Mouse (Mus musculus): ENCODE measurements around the gene Asic4.
A peak's percentile ranks its signal among the peaks of the same experiment; 100 is the strongest.

Gene Asic4

DNA sequence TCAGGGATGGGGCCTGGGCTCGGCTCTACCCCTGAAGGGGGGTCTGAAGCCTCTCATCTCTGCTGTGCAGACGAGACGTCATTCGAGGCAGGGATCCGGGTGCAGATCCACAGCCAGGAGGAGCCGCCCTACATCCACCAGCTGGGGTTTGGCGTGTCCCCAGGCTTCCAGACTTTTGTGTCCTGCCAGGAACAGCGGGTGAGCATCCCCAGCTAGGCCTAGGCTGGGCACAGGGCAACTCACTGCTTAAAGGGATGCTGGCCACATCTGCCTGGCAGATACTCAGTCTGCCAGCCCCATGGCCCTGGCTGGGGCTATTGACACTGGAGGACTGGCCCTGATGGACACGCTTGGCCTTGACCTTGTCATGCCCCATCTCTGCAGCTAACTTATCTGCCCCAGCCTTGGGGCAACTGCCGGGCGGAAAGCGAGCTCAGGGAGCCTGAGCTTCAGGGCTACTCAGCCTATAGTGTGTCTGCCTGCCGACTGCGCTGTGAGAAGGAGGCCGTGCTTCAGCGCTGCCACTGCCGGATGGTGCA lies 19.1 kb downstream of the Asic4 start:
- DNase-seq, result no peak

DNA sequence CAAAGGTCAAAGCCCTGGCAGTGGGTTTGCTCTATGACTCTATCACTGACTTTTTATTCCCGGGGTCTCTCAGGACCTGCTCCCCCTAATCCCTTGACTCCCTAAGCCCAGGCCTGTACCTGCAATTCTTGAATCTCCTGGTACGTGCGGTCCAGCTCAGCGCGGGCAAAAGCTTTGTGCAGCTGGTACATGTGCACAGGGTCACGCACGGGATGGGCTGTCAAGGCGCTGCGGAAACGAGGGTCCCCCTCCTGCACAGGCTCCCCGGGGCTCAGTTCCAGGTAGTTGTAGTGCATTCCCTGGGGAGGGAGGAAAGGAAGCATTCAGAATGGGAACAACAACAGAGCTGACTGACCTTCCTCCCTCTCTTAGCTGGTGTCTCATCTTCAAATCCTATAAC lies 26.2 kb downstream of the Asic4 start:
- no peak for DNase-seq

DNA sequence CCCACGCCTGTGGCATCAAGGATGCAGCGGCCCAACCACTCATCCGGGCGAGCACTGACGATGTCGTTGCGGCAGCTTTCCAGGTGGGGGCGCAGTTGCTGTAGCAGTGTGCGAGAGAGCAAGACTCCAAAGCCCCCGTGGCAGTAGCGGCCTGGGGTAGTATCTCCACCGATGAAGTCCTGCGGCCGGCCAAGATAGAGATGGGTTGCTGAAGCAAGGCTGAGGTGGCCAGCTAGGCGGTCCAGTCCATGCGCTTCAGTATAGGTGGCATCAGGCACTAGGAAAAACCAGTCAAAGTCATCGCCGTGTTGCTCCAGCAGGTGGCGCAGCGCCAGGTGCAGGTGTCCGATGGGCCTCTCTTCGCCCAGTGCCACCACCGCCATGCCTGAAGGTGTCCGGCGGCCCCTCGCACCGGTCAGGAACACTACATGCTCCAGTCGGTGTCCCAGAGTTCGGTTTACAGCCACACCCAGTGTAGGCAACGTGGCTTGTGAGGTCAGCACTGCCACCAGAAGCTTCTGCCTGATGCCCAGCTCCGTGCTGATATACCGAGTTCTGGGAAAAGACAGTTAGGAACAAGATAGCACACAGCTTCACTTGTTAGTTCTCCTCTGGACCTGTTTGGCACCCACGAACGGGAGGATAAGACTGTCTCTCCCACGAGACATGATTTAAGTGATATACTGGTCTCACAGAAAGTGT lies 27.2 kb downstream of the Asic4 start:
- DNase-seq, result peak; percentile 75 to 91

DNA sequence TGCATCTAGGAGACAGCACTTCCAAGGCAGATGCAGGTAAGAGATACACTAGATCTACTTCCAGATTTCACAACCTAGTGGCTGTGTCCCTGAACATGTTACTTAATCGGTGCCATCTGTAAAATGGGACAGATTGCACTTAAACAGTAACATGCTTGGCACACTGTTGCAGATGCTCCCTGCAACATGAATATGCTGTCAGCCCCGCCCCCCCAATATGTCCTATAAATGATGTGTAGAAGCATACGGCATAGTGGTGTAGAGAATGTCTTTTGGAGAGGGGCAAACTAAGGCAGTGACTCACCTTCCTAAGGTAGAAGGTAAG lies 27.7 kb downstream of the Asic4 start:
- no peak for DNase-seq

DNA sequence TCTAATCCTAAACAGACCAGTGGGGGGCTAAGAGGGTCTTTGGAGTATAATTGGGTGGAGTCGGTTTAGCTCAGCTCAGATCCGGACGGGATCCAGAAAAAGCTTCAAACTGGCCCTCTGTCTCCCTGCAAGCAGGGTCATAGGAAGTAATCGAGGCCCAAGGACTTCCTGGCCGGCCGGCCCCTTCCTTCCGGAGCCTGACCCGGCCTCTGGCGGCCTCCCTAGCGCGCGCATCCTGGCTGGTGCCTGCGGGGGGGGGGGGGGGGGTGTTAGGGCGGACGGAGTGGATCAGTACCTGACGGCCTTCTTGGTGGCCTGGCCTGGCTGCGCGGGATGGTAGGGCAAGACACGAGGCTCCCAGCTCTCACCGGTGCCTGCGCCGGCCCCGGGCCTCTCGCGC lies 28.3 kb downstream of the Asic4 start:
- peak; percentile 45 to 48 for DNase-seq

DNA sequence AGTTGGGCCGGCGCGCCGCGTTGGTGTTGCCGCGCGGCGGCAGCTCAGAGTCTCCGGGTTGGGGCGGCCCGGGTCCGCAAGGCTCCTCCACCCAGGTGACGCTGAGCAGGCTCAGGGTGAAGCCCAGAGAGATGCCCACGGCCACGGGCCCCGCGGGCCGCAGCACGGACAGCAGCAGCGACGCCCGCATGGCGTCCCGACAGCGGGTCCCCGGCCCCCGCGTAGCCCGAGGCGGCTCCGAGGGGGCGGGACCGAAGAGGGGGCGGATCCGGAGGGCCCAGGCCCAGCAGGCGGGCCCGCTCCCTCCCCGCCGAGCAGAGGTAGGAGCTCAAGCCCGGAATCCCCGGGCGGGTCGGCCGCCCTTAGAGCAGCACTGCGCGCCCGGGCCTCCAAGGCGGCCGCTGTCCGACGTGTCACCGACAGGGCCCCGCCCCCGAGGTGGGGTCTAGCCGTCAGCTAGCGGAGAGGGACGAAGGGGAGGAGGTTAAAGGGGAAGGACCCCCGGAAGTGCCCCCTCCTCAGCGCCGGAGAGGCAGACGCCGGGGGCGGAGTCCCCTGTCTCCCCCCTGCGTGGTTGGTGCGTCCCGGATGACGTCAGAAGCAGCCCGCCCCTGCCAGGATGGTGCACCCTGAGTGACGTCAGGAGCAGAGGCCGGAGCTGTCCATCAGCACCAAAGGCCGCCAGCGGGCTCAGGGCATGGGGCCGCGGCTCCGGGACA lies 28.8 kb downstream of the Asic4 start, which contains the start of the genes Chpf and Tmem198:
Gene Chpf (minus strand): TSS at position 392 of the 719 bp plus-strand sequence.
Gene Tmem198 (plus strand): TSS at position 617 of the 719 bp plus-strand sequence.
- DNase-seq, result peak; percentile 95 to 97

DNA sequence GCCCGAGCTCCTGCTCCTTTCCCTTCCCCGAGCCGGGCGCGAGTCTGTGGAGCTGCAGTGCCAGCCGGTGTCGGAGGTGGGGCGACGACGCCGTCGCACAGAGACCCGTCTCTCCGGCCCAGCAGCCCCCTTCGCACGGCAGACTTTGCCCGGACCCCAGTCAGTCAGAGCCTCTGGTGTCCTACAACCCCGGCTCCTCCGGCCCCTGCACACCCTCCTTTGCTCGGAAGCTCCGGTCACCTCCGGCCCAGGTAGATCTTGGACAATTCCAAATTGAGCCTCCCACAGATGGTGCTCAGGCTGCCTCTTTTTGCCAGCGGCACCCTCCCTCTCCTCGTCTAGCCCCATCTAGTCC lies 29.4 kb downstream of the Asic4 start:
- no peak for DNase-seq

DNA sequence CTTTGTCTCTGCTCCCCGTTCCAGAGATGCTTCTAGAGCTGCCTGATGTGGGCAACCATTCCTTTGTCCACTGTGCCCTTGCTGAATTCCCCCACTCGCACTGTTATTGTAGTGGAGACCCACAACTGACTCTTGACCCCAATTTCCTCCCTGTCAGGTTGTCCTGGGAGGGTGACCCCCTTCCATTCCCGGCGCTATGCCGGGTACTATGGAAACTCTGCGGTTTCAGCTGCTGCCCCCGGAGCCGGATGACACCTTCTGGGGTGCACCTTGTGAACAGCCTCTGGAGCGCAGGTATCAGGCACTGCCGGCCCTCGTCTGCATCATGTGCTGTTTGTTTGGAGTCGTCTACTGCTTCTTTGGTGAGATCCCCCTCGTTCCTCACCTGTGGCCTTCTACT lies 29.8 kb downstream of the Asic4 start:
- no peak for DNase-seq

DNA sequence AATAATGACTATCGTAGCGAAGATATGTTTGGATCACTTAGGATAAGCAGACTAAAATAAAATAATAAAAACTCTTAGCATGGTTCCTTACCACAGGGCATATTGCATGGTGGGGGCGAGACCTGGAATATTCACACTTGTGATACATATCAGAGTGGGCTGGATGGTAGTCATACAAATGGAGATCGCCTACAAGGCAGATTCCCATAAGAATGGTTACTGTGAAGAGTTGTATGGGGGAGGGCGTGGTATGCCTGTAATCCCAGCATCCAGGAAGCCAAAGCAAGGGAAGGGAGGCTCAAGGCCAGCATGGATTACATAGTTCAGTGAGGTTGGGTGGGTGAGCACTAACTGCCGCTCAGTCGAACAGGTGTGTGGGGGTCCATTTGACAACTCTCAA lies 30.5 kb downstream of the Asic4 start:
- DNase-seq, result no peak

DNA sequence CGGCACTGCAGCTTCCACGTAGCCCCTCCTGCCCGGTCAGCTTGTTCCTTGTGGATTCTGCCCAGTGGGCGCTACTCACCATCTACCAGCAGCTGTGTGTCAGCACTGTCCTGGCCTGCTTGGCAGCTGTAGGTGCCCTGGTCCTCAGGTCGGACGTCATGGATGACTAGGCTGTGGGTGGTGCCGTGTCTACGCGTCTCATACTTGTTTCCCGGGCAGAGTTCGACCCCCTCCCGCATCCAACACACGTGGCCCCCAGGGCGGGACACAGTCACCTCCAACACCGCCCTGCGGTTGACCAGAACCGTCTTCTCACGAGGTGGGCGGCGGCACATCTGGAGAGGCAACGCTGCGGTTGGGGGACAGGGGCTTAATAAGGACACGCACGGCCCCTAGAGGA lies 36.3 kb downstream of the Asic4 start:
- peak; percentile 30 to 35 for DNase-seq

DNA sequence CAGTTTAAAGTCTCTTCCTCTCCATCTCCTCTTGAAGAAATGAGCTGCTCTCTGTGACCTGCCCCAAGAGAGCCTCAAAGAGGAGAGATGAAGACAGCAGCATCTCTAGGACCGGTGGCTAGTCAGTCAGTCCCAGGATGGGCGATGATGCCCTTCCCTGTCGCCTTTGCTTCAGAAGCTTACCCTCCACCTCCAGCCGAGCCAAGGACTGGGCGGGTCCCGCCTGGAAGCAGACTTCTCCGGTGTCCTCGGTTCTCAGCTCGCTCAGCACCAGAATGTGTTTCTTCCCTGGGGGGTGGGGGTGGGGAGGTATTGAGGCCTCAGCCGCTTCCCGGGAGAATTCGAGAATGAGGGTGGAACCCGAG lies 36.8 kb downstream of the Asic4 start:
- no peak for DNase-seq

DNA sequence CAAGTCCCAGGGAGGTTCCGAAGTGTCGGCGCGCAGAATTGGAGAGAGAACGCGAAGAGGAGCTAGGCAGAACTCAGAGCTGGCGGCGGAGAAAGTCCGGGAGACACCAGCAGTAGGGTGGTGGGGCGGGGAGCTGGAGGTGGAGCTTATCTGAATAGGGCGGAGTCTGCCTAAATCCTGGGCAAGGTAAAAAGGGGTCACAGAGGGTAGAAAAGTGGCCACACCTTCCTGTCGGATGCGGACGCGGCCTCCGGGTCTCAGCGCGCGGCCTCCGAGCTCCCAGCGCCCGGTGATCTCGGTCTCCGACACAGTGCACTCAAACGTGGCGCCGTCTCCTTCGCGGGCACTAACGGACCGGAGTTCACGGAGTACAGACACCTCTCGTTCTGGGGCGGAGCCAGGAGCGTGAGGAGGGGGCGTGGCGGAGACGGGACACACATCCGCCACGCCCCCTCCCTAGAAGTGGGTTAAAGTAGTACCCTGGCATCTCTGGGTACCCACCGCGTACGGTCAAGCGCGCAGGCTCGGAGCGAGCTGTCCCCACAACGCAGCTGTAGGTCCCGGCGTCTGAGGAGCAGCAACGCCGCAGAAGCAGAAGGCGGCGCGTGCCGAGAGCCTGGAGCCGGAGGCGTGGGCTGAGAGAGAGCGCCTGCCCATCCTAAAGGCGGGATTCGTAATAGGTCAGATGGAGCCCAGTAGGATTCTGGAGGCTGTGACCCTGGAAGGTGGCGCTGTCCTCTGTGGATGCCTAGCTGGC lies 37.3 kb downstream of the Asic4 start:
- DNase-seq, result peak; percentile 77 to 85

DNA sequence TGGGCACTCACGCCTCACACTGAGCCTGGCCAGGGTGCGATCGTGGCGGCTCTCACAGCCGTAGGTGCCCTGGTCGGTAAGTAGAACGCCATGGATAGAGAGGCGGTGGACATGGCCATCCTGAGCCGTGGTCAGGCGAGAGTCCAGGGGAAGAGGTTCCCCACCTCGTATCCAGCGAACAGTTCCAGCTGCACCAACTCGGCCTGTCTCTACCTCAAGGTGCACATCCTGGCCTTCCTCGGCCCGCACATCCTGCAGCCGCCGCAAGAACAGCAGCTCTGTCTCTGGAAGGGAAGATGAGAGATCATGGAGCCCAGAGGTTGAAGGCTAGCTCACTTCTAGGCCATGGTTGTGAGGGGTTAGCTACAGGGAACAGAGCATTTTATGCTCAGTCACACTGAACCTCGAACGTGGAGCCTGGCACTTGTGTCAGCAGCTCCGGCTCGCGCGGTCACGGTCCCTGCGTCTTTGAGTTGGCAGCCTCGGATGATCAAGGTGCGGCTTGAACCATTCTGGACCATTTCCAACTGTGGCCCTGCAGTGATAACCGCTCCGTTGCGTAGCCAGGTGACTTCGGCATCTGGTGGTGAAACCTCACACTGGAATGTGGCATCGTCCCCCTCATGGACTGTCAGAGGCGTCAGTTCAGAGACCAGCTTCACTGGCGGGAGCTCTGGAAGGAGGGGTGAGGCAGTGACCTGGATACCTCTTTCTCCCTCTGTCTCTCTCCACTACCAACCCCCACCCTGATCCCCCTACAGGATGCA lies 40.7 kb downstream of the Asic4 start:
- DNase-seq, result no peak

DNA sequence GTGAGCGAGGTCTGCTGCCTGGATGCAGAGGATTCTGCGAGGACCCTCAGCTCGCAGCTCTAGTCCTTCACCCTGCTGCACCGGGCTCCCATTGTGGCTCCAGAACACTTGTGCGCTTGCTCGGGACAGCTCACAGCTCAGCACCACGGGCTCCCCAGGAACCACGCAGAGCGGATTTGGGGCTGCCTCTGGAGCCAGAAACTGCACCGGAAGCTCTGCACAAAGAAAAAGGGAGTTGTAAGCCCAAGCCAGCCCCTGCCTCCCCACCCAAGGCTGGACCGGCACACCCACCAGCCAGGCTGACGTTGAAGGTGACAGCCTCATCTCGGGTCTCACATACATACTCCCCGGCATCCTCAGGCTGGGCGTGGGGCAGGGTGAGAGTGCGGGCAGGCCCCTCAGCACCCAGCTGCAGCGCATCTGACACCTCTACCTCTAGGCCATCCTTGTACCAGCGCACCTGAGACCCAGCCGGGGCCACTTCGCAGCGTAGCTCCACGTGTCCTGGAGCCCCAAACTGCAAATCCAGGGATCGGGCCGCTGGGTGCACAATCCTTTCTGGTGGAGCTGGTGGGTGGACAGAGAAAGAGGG lies 42.4 kb downstream of the Asic4 start:
- no peak for DNase-seq

DNA sequence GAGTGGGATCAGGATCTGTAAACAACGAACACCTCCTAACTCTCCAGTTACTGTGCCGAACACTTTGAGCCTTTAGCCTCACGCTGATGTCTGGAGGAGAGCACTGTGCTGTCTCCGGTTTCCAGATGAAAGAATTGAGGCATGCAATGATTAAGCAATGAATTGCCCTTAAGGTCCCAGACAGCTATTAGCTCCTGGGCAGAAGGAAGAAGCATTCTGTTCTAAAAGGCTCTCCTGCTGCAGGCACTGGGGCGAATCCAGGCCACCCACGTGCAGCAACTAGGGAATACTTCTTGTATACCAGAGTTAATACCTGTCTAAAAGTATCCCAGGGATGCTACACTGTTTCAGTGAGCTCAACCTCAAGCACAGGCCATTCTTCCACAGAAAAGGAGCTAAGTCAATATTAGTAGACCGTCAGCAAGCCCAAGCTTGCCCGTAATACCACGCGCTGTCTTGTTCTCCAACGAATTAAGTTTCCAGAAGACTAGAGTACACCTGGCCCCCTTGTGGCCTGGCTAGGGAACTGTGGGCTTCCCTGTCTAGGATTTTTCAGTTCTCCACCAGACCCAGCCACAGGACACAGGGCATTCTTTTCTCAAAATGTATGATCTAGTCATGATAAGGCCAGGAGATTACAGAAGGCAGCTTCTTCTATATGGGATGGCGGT lies 44.8 kb downstream of the Asic4 start:
- DNase-seq, result peak in 1 of 2 experiments; percentile 48

DNA sequence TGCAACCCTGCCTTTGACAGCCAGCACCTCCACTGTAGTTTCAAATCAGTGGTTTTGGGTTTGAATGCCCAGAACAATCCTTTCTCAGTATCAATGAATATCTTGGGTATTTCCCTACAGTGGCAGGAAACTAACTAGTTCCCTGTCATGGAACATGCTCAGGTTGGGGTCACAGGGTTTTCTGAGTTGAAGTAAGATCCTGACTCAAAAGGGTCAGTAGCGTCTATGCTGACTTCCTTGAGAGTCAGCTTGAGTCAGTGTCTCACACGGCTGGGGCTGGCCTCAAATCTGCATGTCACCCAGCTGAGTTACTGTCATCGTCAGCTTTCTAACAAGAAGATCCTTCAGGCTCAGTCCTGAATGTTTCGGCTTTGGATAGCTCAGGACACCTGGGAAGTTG lies 48.7 kb downstream of the Asic4 start:
- no peak for DNase-seq

DNA sequence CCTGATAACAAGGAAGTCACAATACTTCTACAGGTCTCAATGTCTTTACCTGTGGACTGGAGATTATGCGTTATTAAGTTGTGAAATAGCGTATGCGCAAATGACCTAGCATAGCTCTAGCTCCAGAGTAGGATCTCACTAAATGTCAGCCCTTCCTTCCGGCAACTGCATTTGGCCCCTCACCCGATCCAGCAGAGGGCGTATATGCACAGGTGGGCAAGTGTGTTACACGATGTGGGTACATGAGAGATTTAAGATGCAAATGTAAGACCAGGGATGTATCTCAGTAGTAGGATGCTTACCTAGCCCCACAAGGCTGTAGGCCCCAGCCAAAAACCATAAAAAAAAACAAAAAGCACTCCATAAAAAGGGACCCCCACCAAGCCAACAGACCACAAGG lies 49.2 kb downstream of the Asic4 start:
- DNase-seq, result no peak

DNA sequence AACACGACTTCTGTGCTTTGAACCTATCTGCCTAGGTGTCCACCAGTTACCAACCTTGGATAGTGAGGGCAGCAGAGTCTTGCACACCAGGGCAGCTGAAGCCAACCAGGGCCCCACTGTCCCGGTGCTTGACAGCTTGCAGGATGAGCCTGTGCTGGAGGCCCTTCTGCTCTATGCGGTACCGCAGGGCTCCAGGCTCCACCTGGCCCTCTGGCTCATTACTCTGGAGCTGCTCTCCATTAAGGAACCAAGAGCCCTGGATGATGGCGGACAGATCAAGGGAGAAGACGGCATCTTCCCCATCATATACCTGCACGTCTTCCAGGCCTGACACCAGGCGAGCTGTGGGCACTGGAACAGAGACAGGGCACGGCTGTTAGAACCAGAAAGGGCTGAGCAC lies 51.7 kb downstream of the Asic4 start:
- DNase-seq, result no peak

DNA sequence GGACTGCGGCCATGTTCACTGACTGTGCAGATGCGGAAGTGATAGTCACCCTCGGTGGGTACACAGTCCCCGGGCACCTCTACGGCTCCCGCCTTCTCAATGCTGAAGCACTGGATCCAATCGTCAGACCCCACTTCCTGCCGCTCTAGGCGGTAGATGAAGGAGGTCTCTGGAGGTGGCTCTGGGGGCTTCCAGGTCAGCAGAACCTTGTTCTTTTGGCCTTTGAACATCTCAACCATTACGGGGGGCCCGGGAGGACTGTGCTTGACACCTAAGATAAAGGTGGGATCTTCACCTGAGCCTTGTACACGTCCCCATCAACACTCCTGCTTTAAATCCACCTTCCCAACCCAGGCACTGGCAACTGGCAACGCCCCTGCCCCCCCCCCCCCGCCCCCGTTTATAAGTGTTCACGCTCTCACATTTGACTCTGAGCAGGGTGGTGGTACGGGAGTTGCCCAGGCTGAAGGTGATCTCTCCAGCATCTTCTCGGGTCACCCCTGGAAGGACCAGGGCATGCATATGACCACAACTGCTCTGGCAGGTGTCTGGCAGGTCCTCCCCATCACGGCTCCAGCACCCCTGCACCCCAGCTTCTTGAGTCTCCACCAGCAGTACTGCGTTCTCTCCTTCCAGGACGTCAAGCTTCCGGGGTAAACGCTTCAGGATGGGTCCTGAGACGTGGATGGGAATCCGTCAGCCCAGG lies 52.9 kb downstream of the Asic4 start:
- DNase-seq, result no peak

DNA sequence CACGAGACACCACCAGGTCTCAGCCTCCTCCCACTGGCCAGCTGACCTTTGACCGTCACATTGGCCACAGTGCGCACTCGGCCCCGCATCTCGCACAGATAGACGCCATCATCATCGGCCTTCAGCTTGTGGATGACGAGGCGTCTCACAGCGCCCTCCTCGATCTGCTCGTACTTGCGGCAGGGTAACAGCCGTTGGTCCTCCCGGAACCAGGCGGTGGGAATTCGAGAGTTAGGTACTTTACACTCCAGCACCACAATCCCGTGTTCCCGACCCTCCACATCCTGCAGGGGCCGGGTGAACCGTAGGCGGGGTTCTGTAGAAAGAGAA lies 53.4 kb downstream of the Asic4 start:
- no peak for DNase-seq

DNA sequence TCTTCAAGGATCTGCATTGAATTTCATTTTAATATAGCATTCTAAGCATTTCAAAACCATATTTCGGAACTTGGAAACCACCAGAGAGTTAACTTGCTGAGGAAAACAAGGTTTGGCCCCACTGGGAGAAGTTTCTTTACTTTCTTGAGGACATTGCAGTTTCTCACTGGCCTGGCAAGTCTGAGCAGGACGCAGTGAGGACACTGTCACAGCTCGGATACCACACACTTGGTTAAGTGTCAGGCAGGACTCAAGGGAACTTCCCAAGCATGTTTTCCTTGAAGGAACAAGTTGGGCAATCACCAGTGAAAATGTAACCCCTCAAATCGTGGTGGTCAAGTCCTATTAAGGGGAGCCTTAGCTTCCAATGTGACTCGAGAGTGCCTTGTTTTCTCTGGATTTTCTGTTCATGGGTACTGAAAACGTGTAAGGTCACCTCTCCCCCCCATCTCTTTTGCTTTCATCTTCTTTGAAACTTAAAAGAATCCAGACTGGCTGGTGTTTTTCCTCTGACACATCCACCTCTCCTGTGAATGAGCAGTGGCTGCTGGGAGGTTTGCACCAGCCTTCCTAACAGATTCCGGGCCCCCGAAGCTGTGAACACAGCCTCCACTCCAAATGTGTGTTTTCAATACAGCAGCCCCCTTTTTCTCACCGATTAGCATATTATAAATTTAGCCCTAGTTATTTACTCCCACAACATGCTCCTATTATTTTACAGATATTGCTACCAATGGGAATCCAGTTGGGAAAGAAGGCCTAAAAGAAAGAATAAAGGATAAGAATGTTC lies 54.2 kb downstream of the Asic4 start:
- DNase-seq, result no peak
